Mouse (Mus musculus): ENCODE measurements at regions not wholly inside any gene's neighbourhood (a gene's known extent, or its start where the extent isn't known, plus 50 kb on each side); places are given as distances from the start of the nearest gene placed in this dataset.

DNA sequence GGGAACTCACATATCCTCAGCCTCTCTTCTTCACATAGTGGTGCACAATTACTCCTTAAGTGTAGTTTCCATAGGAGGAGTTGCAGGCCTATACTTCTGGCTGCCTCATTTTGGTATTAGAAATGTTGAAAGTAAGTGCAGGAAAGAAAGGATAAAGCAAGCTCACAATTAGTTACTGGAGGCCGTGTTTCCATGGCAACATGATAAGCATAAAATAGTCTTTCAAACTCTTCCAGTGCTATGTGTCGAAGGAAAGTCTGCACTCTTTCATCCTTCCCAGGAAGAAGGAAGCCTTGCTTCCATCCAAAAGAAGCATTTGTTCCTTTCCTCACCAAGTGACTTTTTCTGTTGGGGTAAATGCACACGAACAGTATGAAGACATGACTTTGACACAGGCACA lies 617.2 kb downstream of the Rps29 start:
- no peak for DNase-seq

DNA sequence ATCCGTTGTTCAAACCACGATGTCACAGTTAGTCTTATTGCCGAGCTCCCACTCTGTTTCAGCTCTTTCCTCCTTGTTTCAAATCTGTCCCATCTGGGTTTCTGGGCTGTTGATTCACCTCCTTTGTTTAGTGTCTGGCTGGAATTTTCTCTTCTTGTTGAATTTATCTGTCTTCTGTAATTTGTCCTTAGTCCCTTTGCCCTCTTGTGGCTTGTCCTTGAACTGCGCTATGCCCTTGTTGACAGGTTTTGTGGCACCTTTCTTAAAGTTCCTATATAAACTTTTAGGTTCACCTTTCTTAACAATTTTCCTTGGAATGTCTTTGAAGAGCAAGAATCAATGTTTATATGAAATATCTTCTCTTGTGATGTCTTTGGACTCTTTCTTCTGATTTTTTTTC lies 658.2 kb downstream of the Rps29 start:
- DNase-seq, result no peak

DNA sequence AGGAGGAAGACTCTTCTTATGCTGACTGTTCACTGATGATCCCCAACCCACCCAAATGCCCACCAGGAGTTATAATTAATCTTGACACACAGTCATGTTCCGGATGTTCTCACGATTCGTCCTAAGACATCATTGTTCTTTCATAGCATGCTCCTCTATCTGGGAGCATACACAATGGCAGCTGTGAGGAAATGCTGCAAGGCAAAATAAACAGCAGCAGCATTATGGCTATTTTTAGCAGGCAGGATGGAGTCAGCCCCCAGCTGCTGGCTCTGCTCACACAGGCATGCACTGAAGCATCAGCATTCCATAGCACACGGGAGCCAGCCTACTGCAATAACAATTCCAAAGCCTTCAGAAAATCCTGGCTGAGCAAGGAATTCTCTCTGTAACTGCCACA lies 696.0 kb downstream of the Rps29 start:
- DNase-seq, result peak in 1 of 2 experiments; percentile 12

DNA sequence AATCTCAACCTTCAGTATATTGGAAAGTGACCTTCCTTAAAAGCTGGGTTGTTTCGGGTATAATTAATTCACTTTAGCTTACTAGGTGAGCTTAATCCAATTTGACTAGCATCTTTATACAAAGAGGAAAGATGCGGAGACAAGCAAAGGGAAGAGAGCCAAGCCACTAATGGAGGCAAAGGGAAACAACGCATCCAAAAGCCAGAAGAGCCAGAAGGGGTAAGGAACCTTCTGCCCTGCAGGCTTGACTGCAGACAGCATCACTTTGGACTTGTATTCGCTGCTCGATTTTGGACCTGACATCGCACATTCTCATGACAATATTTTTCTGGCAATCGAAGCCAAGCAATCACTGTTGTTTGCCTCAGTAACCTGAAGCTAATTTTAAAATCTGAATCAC lies 700.8 kb downstream of the Rps29 start:
- no peak for DNase-seq

DNA sequence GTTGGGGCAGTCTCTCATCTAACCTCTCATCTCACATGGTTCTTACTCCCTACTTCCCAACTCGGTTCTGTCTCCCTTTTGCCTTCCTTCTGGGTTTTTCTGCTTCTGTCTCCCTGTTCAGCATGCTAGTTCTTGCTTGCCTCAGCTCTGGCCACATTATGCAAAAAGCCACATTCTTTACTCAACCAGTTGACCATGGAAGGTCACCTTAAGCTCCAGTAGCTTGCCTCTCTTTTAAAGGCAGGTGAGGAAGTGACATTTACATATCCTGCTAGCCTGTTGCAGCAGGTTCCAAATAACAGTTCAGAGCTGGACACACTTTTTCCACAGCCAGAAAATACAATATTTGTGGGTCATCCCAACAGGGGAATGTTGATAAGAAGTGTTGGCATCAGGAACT lies 732.4 kb downstream of the Rps29 start:
- DNase-seq, result no peak

DNA sequence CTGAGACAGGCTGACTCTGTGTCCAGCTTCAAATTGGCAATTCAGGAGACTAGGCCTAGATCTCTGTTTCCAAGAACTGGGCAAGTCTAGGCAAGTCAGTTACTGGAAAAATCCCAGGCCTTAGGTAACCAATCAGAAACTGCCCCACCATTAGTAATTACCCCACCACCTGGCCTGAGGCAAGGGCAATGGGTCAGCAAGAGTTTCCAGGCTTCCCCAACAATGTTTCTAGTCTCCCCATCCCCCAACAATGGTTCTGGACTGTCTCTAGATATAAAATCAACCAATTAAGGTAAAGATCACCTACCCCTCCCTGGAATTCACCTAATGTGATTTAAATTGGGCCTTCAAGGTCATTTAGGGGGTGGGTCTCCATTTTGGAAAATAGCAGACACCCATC lies 734.0 kb downstream of the Rps29 start:
- no peak for DNase-seq
